Mouse (Mus musculus) gastrocnemius, postnatal 4 days (tissue): ENCODE results near the gene Cd177. TPM values are rescaled to one million over a fixed set of nuclear protein-coding genes. Genes with fewer than 3 reads are reported as not detected.

ENCODE experiments used
- total RNA-seq, 2 experiments: library from RNA; stranded (reverse); gene quantifications; 2 replicates each; pipeline ENCODE4 v1.2.3; 2021

Gene Cd177
- total RNA-seq, 2 experiments from 2014 or later = 0.62 TPM; not detected in 1

Other genes with a start within 250 kb of the Cd177 start
- not detected for gene AC161166.1, start 247.9 kb downstream of the Cd177 start, total RNA-seq
- gene Irgq, start 229.6 kb downstream of the Cd177 start, total RNA-seq = 10 to 100 TPM; 20.5 to 22.0 TPM
- not detected for gene Pinlyp, start 214.2 kb downstream of the Cd177 start, total RNA-seq
- gene Xrcc1, start 214.0 kb downstream of the Cd177 start, total RNA-seq = 10 to 100 TPM; 44.4 to 45.2 TPM
- gene Ethe1, start 172.8 kb downstream of the Cd177 start, total RNA-seq = 1 to 10 TPM; 8.0 to 9.1 TPM
- gene Zfp575, start 172.7 kb downstream of the Cd177 start, total RNA-seq = 1 to 10 TPM; 1.5 to 1.9 TPM
- gene Phldb3, start 149.5 kb downstream of the Cd177 start, total RNA-seq = 1 to 10 TPM in 1 of 2 experiments, under 1 TPM in 1; 0.98 to 1.6 TPM
- not detected for gene Lypd3, start 123.8 kb downstream of the Cd177 start, total RNA-seq
- gene Tex101, start 83.6 kb downstream of the Cd177 start, total RNA-seq = not detected
- gene BC049730, start 51.1 kb downstream of the Cd177 start, total RNA-seq = not detected
- not detected for gene Gm4763, start 33.4 kb downstream of the Cd177 start, total RNA-seq
- not detected for gene Ceacam10, start 16.9 kb upstream of the Cd177 start, total RNA-seq
- 1 to 10 TPM; 1.2 to 2.0 TPM for gene Gm9844, start 101.9 kb upstream of the Cd177 start, total RNA-seq
- not detected for gene Lypd4, start 109.6 kb upstream of the Cd177 start, total RNA-seq
- not detected for gene Dmrtc2, start 109.7 kb upstream of the Cd177 start, total RNA-seq
- 1,000 to 10,000 TPM; 1,082 to 1,250 TPM for gene Rps19, start 124.1 kb upstream of the Cd177 start, total RNA-seq
- under 1 TPM; 0.31 to 0.98 TPM for gene Cd79a, start 137.1 kb upstream of the Cd177 start, total RNA-seq
- gene Arhgef1, start 142.6 kb upstream of the Cd177 start, total RNA-seq = 10 to 100 TPM; 79.6 to 98.8 TPM
- not detected for gene Gm4881, start 184.2 kb upstream of the Cd177 start, total RNA-seq
- gene Rabac1, start 212.4 kb upstream of the Cd177 start, total RNA-seq = 100 to 1,000 TPM; 157 to 161 TPM
- gene Atp1a3, start 245.6 kb upstream of the Cd177 start, total RNA-seq = under 1 TPM; 0.20 to 0.44 TPM